Mouse (Mus musculus): ENCODE results near the gene Slc38a4. TPM values are rescaled to one million over a fixed set of nuclear protein-coding genes. Genes with fewer than 3 reads are reported as not detected.
A peak's percentile ranks its signal among the peaks of the same experiment; 100 is the strongest.

The Slc38a4 gene
- polyA plus RNA-seq, 1 experiment from 2014 or later = 61.9 TPM

- H3K4me3 ChIP-seq (replicated peaks) = no peak overlapping the region
- H3K27ac ChIP-seq (replicated peaks) = no peak overlapping the region
- no peaks in the 10 kb centered on the region for H3K36me3 ChIP-seq (replicated peaks)
- H3K4me2 ChIP-seq = no peak overlapping the region
- no peaks in the 10 kb centered on the region for H3K4me1 ChIP-seq (replicated peaks)
- ATAC-seq (ENCODE audit: insufficient read depth) = no peak
- WGBS (ENCODE audit: insufficient replicate concordance) = 53% methylated on average over 3 of the region's 3 CpGs
- no peak overlapping the region for H3K9ac ChIP-seq
- H3K9me3 ChIP-seq (replicated peaks) = no peaks in the 10 kb centered on the region
- H3K27me3 ChIP-seq = no peaks in the 10 kb centered on the region
Measured at GRCm38 (mm10) chr15:96966326-96966725, 89.4 kb downstream of the Slc38a4 start.

GRCm38 (mm10) chr15:96963735-96964134 is 92.0 kb downstream of the Slc38a4 start:
- Histone ChIP-seq H3K36me3 (replicated peaks) (no peaks in the 10 kb centered on the region), H3K9ac (no peak overlapping the region), H3K4me2 (no peak overlapping the region), H3K4me1 (replicated peaks) (no peaks in the 10 kb centered on the region), H3K9me3 (replicated peaks) (no peaks in the 10 kb centered on the region), H3K27me3 (no peaks in the 10 kb centered on the region), H3K4me3 (replicated peaks) (no peak overlapping the region), H3K27ac (replicated peaks) (no peak overlapping the region)
- 73% methylated on average over 10 of the region's 10 CpGs for WGBS (ENCODE audit: insufficient replicate concordance)
- no peak for ATAC-seq (ENCODE audit: insufficient read depth)

GRCm38 (mm10) chr15:96963318-96963717 is 92.4 kb downstream of the Slc38a4 start:
- Histone ChIP-seq H3K27ac (replicated peaks) (no peak overlapping the region), H3K9me3 (replicated peaks) (no peaks in the 10 kb centered on the region), H3K4me1 (replicated peaks) (no peaks in the 10 kb centered on the region), H3K36me3 (replicated peaks) (no peaks in the 10 kb centered on the region), H3K4me3 (replicated peaks) (no peak overlapping the region), H3K4me2 (no peak overlapping the region), H3K27me3 (no peaks in the 10 kb centered on the region), H3K9ac (no peak overlapping the region)
- 70% methylated on average over 8 of the region's 8 CpGs for WGBS (ENCODE audit: insufficient replicate concordance)
- no peak for ATAC-seq (ENCODE audit: insufficient read depth)

- WGBS (ENCODE audit: insufficient replicate concordance) = 79% methylated on average over 11 of the region's 11 CpGs
- Histone ChIP-seq H3K4me2 (no peak overlapping the region), H3K9me3 (replicated peaks) (no peaks in the 10 kb centered on the region), H3K4me1 (replicated peaks) (no peaks in the 10 kb centered on the region), H3K9ac (no peak overlapping the region), H3K27me3 (no peaks in the 10 kb centered on the region), H3K36me3 (replicated peaks) (no peaks in the 10 kb centered on the region), H3K27ac (replicated peaks) (no peak overlapping the region), H3K4me3 (replicated peaks) (no peak overlapping the region)
- no peak for ATAC-seq (ENCODE audit: insufficient read depth)
Measured at GRCm38 (mm10) chr15:96960343-96960742, 95.4 kb downstream of the Slc38a4 start.

DNA sequence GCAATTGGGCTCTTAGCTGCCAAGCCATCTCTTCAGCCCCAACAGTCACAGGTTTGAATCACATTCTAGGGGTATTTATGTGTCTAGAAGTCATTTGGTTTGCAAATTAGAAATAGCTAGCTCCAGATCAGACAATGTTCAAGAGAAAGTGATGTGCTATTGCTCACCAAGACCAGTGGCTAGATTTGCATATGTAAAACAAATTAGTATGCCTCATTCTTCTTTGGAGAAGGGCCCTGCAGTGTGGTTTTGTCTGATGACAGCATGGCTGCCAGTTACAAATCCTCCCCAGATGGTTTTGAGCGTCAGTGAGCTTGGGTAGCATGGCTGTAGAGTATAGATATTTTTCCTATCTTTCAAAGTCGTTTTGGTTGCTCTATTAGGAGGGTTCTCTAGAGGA is 96.5 kb downstream of the Slc38a4 start:
- H3K4me3 ChIP-seq (replicated peaks) = no peak overlapping the region

DNA sequence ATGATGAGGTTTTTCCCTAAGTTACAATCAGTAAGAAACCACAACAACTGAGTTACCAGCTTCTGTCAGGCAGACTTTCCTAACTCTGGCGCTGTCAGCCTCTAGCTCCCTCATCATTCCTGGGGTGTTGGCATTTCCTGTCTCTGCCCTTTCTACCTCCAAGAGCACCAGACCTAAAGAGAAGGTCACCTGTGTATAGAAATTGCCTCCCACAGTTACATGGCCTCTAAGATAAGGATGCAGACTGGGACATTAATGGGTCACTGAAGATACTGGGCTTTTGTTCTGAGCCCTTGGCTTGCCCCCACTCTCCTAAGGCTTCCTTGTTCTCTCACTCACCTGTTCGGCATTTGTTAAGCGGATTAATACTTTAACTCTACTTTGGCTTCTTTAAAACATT is 99.1 kb downstream of the Slc38a4 start:
- H3K9me3 ChIP-seq (replicated peaks) = no peaks in the 10 kb centered on the region
- H3K4me2 ChIP-seq = no peak overlapping the region
- ATAC-seq (ENCODE audit: insufficient read depth) = no peak
- H3K4me1 ChIP-seq (replicated peaks) = peaks cover 6% of the 10 kb centered on the region; the same call in 1 of the 2 replicates
- no peaks in the 10 kb centered on the region for H3K36me3 ChIP-seq (replicated peaks)
- no peak overlapping the region for H3K9ac ChIP-seq
- H3K4me3 ChIP-seq (replicated peaks) = no peak overlapping the region
- no peak overlapping the region for H3K27ac ChIP-seq (replicated peaks)
- H3K27me3 ChIP-seq = 0 out of 2 replicates have a peak, but pooled peaks cover 5% of the 10 kb centered on the region
- WGBS (ENCODE audit: insufficient replicate concordance) = 62% methylated on average over 3 of the region's 3 CpGs

More for the DNA sequence above, 96.5 kb downstream of the Slc38a4 start:
- WGBS (ENCODE audit: insufficient replicate concordance) = 42% methylated on average over 2 of the region's 2 CpGs
- no peaks in the 10 kb centered on the region for H3K27me3 ChIP-seq
- no peaks in the 10 kb centered on the region for H3K36me3 ChIP-seq (replicated peaks)
- no peaks in the 10 kb centered on the region for H3K4me1 ChIP-seq (replicated peaks)
- H3K27ac ChIP-seq (replicated peaks) = no peak overlapping the region
- H3K9ac ChIP-seq = no peak overlapping the region
- no peak for ATAC-seq (ENCODE audit: insufficient read depth)
- no peak overlapping the region for H3K4me2 ChIP-seq
- H3K9me3 ChIP-seq (replicated peaks) = no peaks in the 10 kb centered on the region

- H3K27me3 ChIP-seq = 0 out of 2 replicates have a peak, but pooled peaks cover 5% of the 10 kb centered on the region
- no peak overlapping the region for H3K9ac ChIP-seq
- H3K4me1 ChIP-seq (replicated peaks) = peaks cover 6% of the 10 kb centered on the region; the same call in 1 of the 2 replicates
- H3K36me3 ChIP-seq (replicated peaks) = no peaks in the 10 kb centered on the region
- no peak overlapping the region for H3K4me3 ChIP-seq (replicated peaks)
- WGBS (ENCODE audit: insufficient replicate concordance) = 57% methylated on average over 6 of the region's 6 CpGs
- H3K4me2 ChIP-seq = no peak overlapping the region
- ATAC-seq (ENCODE audit: insufficient read depth) = no peak
- H3K27ac ChIP-seq (replicated peaks) = no peak overlapping the region
- no peaks in the 10 kb centered on the region for H3K9me3 ChIP-seq (replicated peaks)
Measured at GRCm38 (mm10) chr15:96954389-96954788, 101.4 kb downstream of the Slc38a4 start.

- no peak for ATAC-seq (ENCODE audit: insufficient read depth)
- Histone ChIP-seq H3K4me3 (replicated peaks) (0 out of 2 replicates have a peak overlapping the region, but pooled peaks have one; percentile 8), H3K27me3 (0 out of 2 replicates have a peak, but pooled peaks cover 5% of the 10 kb centered on the region), H3K4me1 (replicated peaks) (peaks cover 6% of the 10 kb centered on the region; the same call in 1 of the 2 replicates), H3K27ac (replicated peaks) (no peak overlapping the region), H3K9ac (no peak overlapping the region), H3K36me3 (replicated peaks) (no peaks in the 10 kb centered on the region), H3K4me2 (peak overlapping the region; percentile 52), H3K9me3 (replicated peaks) (no peaks in the 10 kb centered on the region)
- 47% methylated on average over 16 of the region's 16 CpGs for WGBS (ENCODE audit: insufficient replicate concordance)
Measured at GRCm38 (mm10) chr15:96953938-96954238, 101.9 kb downstream of the Slc38a4 start.

GRCm38 (mm10) chr15:96953112-96953937 is 102.4 kb downstream of the Slc38a4 start:
- ATAC-seq (ENCODE audit: insufficient read depth) = no peak
- 23% methylated on average over 23 of the region's 23 CpGs for WGBS (ENCODE audit: insufficient replicate concordance)
- Histone ChIP-seq H3K36me3 (replicated peaks) (no peaks in the 10 kb centered on the region), H3K4me3 (replicated peaks) (0 out of 2 replicates have a peak overlapping the region, but pooled peaks have one; percentile 8), H3K4me1 (replicated peaks) (peaks cover 6% of the 10 kb centered on the region; the same call in 1 of the 2 replicates), H3K9ac (no peak overlapping the region), H3K4me2 (peak overlapping the region; percentile 52), H3K9me3 (replicated peaks) (no peaks in the 10 kb centered on the region), H3K27me3 (0 out of 2 replicates have a peak, but pooled peaks cover 5% of the 10 kb centered on the region), H3K27ac (replicated peaks) (no peak overlapping the region)

- WGBS (ENCODE audit: insufficient replicate concordance) = 58% methylated on average over 8 of the region's 8 CpGs
- no peak for ATAC-seq (ENCODE audit: insufficient read depth)
- no peak overlapping the region for H3K4me3 ChIP-seq (replicated peaks)
Measured at GRCm38 (mm10) chr15:96952488-96952887, 103.3 kb downstream of the Slc38a4 start.

DNA sequence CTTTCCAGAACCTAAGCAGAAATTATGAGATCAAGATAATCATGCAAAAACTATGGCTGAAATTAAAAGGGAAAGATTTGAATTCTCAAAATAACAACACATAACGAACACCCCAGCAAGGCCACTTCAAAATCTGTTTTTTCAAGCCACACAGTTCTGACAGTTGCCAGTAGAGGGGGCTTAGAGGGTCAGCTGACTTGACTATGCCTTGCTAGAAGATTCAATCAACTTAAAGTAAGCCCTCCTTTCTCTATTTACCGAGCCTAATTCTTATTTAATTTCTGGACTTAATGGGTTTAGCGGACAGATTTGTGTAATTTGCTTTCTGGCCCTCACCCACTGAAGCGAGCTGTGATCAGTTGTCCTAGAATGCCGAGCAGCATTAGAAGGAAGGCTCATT is 104.0 kb downstream of the Slc38a4 start:
- Histone ChIP-seq H3K9me3 (replicated peaks) (no peaks in the 10 kb centered on the region), H3K27ac (replicated peaks) (no peak overlapping the region), H3K27me3 (0 out of 2 replicates have a peak, but pooled peaks cover 5% of the 10 kb centered on the region), H3K9ac (no peak overlapping the region), H3K4me1 (replicated peaks) (peaks cover 6% of the 10 kb centered on the region; the same call in 1 of the 2 replicates), H3K4me2 (no peak overlapping the region), H3K36me3 (replicated peaks) (no peaks in the 10 kb centered on the region), H3K4me3 (replicated peaks) (no peak overlapping the region)
- ATAC-seq (ENCODE audit: insufficient read depth) = no peak
- 60% methylated on average over 5 of the region's 5 CpGs for WGBS (ENCODE audit: insufficient replicate concordance)

More at GRCm38 (mm10) chr15:96952488-96952887, 103.3 kb downstream of the Slc38a4 start:
- H3K4me1 ChIP-seq (replicated peaks) = peaks cover 6% of the 10 kb centered on the region; the same call in 1 of the 2 replicates
- no peak overlapping the region for H3K27ac ChIP-seq (replicated peaks)
- H3K9ac ChIP-seq = no peak overlapping the region
- no peaks in the 10 kb centered on the region for H3K36me3 ChIP-seq (replicated peaks)
- H3K9me3 ChIP-seq (replicated peaks) = no peaks in the 10 kb centered on the region
- 0 out of 2 replicates have a peak, but pooled peaks cover 5% of the 10 kb centered on the region for H3K27me3 ChIP-seq
- no peak overlapping the region for H3K4me2 ChIP-seq

Data from liver, embryonic 15.5 days (tissue).